Mouse (Mus musculus): Measurements from ENCODE around the gene Spg11.

The Spg11 gene

DNA sequence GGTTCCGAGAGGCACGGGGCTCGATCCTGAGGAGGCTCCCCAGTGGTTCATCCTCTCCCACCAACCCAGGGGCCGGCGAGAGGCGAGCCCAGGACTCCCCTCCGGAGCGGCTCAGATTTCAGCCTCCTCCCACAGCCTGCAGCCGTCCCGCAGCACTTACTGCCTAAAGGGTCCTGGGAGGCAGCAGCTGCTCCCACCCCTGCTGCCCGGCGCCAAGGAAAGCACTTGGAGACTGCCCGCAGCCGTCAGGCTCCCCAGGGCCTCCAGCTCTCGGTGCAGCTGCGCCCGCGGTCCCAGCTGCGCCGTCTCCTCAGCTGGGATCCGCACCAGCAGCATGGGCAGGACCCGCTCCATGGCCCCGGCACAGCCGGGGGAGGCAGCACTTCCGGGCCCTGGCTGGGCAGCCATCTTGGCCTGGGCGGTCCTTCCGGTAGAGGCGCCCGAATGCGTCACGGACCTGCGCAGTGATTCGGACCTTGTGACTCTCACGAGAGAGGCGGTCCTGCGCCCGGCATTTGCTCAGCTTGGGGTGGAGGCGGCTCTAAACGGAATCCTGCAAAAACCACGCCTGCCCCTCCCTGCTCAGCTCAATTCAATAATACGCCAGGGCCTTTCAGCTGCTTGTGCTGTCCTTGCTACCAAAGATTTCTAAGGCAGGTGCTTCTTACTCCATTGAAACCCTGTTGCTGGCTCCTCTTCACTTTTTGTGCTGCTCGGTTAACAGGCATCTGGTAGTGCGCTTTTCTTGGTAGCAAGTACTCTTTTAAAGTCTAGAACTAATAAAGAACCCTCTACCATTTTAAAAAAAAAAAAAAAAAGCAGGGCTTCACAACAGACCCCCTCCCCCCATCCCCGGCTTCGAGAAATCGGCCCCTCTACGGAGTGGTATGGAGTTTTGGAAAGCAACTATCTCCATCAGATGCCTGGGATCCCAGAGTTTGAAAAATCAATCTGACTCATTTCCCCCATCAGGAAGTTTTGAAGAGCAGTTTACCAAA lies at the start of gene Spg11:
Spg11 (minus strand) TSS at position 426 of the 998 bp plus-strand sequence.
- peak; percentile 95 for DNase-seq (ENCODE audit: extremely low read depth, insufficient read length, low spot score)

DNA sequence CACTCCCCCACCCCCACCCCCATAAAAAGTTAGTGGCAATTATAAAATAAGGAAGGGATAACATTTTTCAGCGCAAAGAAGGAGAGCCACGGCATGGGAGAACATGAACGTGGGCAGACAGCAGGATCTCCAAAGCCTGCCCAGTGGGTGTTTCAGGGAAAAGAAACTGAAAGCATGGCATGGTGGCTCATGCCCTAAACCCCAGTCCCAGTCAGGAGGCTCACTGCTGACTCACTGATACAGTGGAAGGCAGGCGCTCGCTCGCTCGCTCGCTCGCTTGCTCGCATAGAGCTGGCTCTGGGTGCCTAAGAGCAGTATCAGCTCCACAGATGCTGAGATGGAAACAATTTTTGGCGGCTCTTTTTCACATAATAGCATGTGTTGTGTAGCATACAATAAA lies 46.1 kb upstream of the Spg11 start:
- DNase-seq (ENCODE audit: extremely low read depth, insufficient read length, low spot score): peak; percentile 66

DNA sequence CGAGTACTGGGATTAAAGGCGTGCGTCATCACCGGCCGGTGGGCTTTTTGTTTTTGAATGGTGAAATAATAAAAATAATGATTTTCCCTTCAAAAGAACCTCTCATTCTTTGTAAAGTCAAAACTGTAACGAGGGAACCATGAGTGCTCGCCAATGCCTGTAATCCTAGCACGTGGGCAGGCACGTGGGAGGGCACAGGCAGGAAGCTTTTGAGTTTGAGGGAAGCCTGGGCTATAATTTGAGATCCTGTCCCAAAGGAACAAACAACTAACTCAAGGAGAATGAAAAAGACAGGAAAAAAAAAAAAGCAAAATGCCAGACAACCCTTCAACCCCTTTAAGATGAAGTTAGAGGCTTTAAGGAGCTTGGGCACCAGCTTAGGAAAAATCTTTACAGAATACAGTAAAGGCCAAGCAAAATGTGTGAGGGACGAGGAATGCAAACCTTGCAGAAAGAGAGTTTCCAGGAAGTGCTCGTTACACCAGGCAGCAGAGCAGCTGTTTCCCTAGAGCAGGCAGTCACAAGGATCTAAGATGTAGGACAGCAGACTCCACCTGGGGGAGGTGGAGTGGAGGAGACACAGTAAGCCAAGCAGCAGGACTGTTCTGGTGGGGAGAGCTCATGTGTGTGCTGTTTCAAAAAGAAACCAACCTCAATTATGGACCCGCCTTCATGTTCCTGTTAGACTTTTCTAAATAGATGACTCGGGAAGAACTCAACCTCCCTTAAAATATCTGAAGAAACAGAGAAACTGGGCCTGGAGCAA lies 45.4 kb upstream of the Spg11 start:
- DNase-seq (ENCODE audit: extremely low read depth, insufficient read length, low spot score): no peak

DNA sequence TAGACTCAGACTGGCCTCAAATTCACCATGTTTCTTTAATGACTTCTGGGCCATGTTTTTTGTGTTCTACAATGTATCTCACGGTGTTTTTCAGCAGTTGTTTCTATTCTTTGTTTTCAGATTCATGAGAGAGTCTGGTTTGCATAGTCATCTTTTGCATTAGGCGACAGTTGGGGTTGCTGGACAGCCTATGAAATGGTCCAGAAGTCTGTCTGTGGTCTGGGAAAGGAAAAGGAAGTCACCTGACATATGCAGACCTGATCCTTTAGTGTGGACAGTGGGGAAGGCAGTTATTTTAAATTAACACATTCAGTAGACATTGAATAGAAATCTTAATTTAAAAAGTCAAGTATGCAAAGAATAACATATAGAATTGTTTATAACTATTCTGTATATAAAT lies 44.3 kb upstream of the Spg11 start:
- no peak for DNase-seq (ENCODE audit: extremely low read depth, insufficient read length, low spot score)

DNA sequence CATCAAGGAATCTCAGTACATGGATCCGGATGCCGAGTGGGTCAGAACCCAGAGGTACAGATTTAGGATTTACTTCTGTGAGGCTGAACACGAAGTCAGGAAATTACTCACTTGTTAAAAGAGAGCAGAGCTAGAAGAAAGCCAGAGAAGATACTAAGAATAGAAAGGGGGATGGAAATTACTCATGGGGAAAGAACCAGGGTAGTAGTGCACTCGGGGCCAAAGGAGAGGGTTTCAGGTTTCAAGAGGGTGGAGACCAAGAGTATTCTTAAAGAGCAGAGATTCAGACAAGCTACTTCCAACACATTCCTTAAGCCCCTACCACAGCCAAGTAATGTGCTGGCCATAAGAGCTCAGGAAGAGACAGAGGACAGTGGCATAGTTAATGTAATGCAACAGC lies 43.4 kb upstream of the Spg11 start:
- DNase-seq (ENCODE audit: extremely low read depth, insufficient read length, low spot score): peak; percentile 70

DNA sequence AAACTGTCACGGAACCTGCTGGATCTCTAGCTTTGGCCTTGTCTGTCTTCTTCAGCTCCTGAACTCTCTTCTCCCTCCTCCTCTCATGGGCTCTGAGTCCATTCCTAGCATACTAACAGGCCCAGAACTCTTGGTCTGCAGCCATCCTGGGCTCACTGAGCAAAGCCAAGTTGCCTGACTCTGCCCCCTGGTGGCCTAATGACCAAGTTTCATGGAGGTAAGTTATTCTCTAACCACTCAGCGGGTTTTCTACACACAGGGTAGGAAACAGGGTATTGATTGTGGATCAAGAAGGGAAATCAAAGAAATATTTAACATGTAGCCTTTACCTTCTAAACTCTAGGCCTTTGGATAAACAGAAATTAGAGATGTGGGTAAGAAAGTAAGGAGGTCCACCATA lies 42.5 kb upstream of the Spg11 start, which contains the start of gene Trim69:
Trim69 (plus strand) TSS at position 21 of the 400 bp plus-strand sequence.
- DNase-seq (ENCODE audit: extremely low read depth, insufficient read length, low spot score): peak; percentile 52

DNA sequence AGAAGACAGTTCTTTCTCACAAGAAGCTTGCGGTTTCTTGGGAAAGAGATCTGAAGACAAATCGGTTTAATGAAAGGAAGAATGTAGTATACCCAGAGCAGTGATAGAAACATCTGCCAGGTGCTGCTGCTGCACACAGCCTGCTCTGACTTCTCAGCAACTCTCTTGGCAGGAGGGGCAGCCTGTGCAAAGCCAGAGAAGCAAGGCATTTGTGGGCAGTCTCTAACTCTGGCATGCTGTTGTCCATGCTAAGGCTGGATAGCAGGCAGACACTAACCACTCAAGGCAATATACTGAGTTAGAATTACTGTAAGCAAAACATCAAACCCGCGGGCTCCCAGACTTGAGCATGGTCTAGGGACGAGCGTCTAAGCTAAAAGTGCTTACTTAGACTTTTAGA lies 41.5 kb upstream of the Spg11 start:
- DNase-seq (ENCODE audit: extremely low read depth, insufficient read length, low spot score): no peak

DNA sequence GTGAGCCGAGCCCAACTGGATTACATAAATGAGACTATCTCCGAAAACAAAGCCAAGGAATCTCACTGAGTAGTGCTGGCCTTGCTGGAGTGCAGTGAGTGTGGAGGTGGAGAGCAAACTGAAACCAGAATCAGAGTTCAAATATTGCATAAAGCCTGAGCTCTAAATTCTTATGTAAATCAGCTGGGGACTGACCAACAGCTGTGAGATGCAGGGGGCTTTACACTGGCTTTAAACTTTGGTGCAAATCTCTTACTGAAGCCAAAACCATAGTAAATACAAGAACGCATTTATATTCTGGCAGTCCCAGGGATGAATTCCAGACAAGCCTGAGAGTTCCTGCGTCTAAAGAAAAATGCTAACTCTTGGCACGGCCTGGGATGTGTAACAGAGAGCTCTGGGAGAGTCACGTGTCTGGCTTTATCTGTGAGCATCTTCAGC lies 40.2 kb upstream of the Spg11 start:
- no peak for DNase-seq (ENCODE audit: extremely low read depth, insufficient read length, low spot score)

DNA sequence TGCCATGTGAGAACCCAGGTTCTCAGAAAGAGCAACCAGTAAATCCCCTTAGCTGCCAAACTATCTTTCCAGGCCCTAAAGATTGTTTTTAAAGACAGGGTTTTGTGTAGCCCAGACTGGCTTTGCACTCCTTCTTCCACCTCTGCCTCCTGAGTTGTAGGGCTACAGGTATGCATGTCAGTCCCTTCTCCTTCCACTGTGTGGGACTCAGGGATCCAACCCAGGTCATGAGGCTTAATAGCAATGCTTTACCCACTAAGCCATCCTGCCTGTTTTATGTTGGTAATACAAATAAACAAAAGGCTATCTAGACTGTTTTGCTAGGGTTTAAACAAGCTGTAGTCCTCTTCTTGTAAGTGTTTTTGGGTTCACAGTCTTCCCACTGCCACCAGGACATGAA lies 39.4 kb upstream of the Spg11 start:
- no peak for DNase-seq (ENCODE audit: extremely low read depth, insufficient read length, low spot score)

DNA sequence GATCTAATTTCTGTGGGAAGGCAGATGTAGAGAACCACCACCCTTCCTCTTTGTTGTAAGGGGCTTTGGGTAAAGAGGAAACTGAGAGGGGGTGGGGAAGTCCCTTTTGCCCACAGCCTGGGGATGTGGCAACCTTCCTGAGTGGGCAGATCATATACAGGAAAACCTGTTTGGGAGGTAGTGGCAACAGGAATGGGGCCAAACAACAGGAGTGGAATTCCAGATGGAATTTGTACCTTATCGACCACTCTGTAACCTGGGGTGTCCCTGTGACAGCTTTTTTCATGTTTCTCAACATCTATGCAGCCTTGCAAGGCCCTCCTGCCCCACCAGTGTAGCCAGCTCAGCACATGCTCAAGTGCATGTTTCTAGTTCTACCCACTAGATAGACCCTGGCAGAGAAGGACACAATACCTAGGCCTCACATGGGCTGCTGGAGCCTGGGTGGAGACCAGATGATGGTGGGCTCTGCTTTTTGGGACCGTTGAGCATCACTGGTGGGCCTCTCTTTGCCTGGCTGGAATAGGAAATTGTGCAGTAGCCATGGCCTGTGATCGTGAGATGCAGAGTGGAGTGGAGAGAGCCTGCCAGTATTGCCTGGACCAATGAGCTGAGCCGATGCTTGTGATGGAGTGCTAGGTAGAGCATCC lies 38.0 kb upstream of the Spg11 start:
- DNase-seq (ENCODE audit: extremely low read depth, insufficient read length, low spot score): no peak

DNA sequence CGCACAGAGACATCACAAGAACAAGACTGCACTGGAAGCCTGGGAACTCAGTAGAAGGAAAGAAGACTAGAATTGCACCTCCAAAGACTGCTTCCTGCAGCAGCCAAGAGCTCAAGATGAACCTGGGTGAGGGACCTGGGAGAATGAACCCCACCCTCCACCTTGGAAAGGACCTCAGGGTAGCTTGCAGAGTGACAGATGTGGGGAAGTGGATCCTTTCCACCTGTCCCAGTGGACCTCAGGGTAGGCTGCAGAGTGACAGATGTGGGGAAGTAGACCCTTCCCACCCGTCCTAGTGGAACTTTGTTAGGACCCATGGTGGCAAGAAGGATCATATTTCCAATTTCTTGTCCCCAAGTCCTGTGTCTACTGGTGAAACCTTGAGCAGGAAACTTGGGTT lies 37.1 kb upstream of the Spg11 start:
- DNase-seq (ENCODE audit: extremely low read depth, insufficient read length, low spot score): no peak

DNA sequence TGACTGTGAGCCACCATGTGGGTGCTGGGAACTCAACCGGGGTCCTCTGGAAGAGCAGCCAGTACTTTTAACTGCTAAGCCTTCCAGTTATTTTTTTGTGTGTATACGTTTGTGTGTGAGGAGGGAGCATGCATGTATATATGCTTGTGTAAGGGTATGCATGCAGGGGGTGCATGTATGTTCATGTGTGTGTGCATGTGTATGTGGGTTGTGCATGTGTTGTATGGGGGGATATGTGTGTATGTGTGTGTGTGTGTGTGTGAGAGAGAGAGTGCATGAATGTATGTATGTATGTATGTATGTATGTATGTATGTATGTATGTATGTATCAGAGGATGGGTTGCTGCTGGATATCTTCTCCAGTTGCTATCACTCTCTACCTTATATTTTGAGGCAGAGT lies 36.3 kb upstream of the Spg11 start:
- no peak for DNase-seq (ENCODE audit: extremely low read depth, insufficient read length, low spot score)

DNA sequence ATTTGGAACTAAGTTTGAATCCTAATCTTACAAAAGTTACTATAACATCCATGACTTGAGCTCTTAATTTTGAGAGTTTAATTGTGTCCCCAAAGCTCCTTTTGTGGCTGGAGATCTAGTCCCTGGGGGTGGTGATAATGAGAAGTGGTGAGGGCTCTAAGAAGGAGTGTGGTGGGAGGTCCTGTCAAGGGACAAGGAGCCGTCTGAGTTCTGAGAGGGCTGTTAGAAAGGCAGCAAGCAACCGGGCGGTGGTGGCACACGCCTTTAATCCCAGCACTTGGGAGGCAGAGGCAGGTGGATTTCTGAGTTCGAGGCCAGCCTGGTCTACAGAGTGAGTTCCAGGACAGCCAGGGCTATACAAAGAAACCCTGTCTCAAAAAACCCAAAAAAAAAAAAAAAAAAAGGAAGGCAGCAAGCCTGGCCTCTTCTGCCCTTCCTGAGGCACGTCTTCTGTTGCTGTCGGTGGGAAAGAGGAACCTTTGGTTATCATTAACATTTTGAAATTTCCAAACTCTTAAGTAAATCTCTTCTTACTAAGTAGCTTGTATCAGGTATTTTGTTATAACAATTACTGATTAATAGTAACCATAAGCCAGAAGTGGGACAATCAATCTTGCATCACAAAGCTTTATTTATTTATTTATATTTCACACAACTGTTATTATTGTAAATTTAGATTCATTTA lies 35.6 kb upstream of the Spg11 start:
- no peak for DNase-seq (ENCODE audit: extremely low read depth, insufficient read length, low spot score)

DNA sequence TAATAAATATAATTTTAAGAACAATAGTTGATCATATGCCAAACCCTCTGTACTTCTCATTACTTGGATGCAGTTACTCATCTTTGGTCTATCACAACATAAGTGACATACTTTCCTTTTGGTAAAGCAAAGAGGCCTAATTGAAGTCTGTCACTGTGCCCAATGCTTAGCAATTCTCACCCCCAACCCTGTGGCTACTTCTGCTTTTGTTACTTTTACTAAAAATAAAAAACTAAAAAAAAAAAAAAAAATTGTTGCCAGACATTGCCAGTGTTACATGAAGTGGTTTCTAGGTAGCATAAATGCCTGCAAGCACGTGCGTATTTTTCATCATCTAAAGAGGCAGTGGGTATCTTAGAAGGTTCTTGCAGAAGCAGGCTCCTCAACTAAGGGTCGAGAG lies 34.7 kb upstream of the Spg11 start:
- DNase-seq (ENCODE audit: extremely low read depth, insufficient read length, low spot score): no peak

DNA sequence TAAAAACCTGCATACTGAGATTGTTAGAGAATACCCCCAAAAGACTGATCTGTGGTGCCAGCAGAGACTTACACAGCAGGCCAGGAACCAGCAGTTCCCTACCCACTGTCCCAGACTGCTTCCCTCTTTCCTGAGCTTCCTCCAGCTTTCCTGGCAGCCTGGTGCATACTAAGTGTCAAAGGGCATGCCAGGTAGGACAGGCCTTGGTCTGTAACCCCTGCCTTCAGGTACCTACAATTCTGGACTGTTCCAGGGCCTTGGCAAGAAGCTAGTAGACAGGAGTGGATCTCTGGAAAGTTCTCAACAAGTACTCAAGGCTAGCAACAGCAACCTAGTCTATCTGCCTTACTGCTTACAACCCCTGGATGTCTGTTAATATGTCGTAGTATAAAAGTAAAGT lies 33.0 kb upstream of the Spg11 start:
- no peak for DNase-seq (ENCODE audit: extremely low read depth, insufficient read length, low spot score)

DNA sequence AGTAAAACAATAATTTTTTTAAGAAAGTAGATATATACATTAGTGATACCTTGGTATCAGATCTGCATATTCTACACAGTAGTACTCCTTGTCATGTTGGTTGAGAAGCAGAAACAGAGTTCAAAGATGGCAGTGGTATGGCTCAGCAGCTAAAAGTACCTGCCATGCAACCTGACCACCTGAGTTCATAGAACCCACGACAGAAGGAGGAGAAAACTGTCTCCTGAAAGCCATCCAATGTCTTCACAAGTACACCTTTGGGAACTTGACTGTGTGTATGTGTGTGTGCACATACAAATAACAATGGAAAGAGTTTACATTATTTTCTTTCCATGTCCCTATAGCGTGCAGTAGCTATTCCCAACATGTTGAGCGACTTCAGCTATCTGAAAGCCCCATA lies 31.5 kb upstream of the Spg11 start:
- DNase-seq (ENCODE audit: extremely low read depth, insufficient read length, low spot score): no peak

DNA sequence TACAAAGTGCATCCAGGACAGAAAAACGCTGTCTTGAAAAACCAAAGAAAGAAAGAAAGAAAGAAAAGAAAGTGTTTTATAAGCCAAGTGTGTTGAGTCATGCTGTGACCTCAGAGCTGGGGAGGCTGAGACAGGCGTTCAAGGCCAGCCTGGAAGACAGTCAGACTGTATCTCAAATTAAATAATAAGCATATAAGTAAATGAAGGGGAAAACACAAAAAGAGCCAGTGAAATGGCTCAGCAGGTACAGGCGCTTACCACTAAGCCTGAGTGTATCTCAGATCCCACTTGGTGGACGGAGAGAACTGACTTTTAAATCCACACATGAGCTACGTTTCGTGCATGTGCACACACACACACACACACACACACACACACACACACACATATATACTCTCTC lies 31.1 kb upstream of the Spg11 start:
- no peak for DNase-seq (ENCODE audit: extremely low read depth, insufficient read length, low spot score)

DNA sequence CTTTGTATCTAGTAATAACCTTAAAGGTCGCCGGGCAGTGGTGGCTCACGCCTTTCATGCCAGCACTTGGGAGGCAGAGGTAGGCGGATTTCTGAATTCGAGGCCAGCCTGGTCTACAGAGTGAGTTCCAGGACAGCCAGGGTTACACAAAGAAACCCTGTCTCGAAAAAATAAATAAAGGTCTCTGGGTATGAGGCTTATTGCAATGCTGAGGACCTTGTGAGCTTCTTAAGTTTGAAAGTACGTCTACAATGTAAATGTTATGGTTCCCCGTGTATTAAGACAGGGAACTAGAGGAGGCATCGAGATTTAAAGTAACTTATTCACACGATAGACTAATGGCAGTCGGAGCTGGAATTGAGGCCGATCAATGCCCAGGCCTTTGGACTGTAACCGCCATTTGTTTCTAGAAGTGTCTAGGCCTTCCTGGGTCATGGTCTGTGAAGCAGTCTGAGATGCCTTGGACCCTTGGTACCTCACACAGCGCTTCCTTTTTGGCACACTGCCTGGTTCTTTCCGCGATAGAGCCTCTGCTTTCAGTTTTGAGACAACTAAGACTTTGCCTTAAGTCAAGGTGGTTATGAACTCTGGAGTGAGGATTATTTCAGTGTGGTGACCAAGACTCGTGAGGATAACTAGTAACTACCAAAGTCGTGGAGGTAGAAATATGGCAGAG lies 30.2 kb upstream of the Spg11 start:
- DNase-seq (ENCODE audit: extremely low read depth, insufficient read length, low spot score): peak; percentile 49

DNA sequence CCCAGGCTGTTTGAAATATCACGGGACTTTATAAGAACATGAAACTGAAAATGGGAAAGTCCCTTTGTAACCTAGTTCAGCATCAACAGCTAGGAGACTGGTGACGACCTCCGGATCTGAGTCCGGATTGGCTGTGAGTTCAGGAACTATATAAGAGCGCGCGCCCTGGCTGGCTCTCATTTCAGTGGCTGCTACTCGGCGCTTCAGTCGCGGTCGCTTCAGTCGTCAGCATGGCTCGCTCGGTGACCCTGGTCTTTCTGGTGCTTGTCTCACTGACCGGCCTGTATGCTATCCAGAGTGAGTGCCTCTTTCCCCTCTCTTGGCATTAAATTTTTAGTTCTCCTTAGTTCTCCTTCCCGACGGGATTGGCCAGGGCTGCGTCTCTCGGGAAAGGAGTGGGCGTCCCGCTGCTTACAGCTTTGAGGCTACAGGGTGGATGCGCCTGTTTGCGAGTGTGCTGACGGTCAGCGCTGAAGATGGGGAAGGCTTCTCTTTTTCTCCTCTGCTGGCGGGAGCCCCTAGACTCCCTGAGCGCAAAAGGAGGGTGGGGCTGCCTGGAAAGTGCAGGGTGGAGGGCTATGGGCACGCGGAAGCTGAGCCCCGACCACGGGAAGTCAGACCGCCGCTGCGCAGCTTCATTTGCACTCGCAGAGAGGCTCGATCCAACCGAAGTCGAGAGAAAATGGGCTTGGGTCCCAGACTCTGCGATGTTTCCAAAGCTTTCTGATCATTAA lies 29.5 kb upstream of the Spg11 start, which contains the start of gene B2m:
B2m (plus strand) TSS at position 179 of the 734 bp plus-strand sequence.
- peak; percentile 88 for DNase-seq (ENCODE audit: extremely low read depth, insufficient read length, low spot score)

Data from 3134 (cell line).